Mouse (Mus musculus) yolk sac, embryonic 10.5 days (tissue): ENCODE data around the gene Uchl4.

Experiments used
- DNase-seq: peaks from one replicate; pipeline ENCODE4 v3.0.0-alpha.2; 2017; ENCODE audit warnings: low spot score

The Uchl4 gene

DNA sequence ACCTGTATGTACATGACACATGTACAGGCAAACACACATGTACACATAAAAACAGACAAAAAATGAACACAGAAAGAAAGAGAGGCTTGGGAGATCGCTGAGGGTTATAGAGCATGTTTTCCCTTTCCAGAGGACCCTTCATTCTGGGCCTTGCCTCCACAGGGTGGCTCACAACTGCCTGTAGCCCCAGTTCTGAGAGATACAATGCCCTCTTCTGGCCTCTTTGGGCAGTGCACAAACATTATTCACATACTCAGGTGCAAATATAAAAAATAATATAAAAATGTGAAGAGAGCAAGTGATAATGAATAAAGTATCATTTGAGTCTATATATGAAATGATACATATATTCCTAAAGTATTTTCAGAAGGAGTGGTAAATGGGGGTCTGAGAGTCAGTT is 39.9 kb downstream of the Uchl4 start:
- no peak for DNase-seq

DNA sequence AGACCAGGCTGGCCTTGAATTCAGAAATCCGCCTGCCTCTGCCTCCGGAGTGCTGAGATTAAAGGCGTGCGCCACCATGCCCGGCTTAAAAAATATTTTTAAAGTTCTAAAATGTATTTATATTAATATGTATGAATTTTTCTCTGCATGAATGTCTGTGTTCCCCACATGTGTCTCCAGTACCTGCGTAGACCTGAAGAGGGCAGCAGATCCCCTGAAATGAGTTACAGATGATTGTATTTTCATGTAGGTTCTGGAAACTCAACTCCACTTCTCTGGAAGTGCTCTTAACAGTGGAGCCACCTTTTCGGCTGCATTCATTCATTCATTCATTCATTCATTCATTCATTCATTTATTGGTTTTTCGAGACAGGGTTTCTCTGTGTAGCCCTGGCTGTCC is 42.7 kb downstream of the Uchl4 start:
- DNase-seq, result peak; percentile 44

DNA sequence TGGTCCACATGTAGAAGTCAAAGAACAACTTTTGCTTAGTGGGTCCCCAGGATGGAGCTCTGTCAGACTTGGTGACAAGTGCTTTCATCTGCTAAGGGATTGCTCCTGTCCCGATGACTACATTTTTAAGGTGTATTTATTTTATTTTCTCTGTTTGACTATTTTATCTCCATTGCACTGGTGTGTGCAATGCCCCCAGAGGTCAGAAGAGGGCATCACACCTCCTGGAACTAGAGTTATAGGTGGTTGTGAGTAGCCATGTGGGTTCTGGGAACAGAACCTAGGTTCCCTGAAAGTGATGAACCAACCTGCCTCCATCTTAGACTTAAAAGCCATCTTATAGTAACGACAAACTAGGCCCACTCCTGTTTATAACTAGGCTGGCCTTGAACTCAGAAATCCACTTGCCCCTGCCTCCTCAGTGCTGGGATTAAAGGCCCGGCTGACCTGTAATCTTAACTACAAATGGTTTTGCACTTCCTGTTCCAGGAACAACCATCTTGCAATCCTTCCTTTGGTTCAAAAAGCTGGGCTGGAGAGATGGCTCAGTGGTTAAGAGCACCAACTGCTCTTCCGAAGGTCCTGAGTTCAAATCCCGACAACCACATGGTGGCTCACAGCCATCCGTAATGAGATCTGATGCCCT is 43.8 kb downstream of the Uchl4 start:
- no peak for DNase-seq

GRCm38 (mm10) chr9:64281105-64281780 is 46.2 kb downstream of the Uchl4 start, which contains the start of gene Tipin:
Gene Tipin (plus strand): TSS chr9:64281581.
- peak; percentile 95 for DNase-seq

DNA sequence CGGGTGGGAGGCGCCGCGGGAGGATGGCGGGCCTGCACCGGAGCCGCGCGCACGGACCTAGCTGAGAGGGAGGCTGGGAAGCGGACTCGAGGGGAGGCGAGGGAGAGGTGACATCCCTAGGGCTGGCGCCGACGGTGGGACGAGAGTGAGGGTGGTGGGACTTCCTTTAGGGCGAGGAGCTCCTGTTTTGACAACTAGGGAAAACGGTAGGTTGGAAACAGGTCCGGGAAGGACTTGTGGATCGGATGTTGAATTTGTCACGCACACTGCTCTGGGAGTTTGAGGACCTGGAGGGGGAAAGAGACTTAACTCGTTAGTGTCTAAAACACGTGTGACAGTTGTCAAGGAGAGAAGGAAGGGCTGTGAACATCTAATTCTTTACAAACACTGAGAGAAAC is 46.8 kb downstream of the Uchl4 start:
- no peak for DNase-seq

DNA sequence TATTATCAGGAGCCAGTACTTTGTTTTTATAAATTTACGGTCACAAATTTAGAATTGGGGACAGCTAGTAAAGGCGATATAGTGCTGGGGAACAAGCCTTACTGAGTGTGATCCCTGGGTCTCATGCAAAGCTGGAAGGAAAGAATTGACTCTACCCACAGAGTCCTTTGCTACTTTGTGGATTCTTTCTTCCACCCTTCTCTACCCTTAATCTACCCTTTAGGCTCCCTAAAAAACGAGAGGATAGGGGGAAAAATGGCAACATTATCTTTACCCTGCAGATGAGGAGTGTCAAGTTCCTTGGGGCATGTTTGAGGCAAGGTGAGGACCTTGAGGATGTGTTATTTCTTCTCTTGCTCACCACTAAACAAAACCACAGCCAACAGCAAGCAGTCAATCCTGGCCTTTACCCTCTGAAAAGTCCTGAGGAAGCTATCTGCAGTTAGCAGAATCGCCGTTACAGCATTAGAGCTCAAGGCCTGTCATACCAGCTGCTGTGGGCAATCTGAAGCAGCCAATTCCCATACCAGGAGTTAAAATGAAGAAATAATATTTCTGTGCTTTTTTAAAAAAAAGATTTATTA is 47.5 kb downstream of the Uchl4 start:
- DNase-seq, result peak; percentile 25
